Mouse (Mus musculus) brain, adult 2 months (tissue): Measurements from ENCODE around the gene Trim39.

Experiments used
- DNase-seq: peaks from one replicate; pipeline ENCODE4 v3.0.0; 2011; ENCODE audit warnings: low read depth, low spot score

Gene Trim39

DNA sequence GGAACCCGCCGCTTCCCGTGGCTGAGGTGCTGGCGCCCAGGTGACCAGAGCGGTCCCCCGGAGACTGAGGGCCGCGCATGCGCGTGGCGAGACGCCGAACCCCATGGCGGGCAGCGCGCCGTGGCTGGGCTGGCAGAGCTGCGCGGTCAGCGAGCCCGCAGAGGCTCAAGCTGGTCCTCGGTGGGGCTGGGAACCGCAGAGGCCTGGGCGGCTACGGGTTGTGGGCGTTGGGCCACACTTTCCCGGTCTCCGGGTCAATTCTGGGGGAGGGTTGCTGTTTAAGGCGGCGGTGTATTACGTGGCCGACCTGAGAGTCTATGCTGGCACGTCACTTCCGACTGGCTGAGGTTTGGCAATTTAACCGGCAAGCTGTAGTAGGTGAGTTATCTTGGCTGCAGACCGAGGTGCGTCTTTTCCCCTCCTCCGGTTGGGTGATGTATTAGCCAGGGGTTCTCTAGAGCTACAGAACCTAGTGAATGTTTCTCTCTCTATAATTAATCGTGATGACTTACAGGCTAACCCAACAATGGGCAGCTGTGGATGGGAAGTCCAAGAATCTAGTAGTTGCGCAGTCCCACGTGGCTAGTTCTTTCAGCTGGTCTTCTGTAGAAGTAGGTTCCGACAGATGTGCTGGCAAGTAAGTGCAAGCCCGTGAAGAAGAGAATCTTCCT is at the start of gene Trim39:
Gene Trim39 (minus strand): TSS at position 662 of the 671 bp plus-strand sequence.
- DNase-seq: peak; percentile 95

DNA sequence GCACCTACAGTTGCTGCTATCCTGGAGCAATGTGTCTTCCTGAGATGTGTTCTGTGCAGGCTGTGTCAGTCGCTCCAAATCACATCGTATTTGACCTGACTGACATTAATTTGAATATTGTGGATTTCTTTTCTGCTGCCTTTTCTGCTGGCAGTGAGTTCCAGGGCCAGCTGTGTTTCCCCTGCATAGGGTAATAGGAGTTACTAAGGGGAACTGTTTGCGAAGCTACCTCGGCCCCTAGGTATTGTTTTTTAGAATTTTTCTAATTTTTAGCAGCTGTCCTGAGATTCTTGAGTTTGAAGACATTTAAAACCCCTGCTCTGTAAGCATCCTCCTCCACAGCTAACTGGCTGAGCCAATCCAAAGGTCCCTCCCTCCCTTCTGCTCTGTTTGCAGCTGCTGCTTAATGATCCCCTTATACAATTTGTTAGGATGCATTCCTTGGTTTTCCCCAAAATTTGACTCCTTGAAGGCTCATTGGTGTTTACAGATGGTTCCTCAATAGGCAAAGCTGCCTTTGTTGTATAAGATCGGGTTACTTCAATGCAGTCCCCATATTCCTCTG is 43.7 kb upstream of the Trim39 start:
- peak; percentile 44 for DNase-seq

DNA sequence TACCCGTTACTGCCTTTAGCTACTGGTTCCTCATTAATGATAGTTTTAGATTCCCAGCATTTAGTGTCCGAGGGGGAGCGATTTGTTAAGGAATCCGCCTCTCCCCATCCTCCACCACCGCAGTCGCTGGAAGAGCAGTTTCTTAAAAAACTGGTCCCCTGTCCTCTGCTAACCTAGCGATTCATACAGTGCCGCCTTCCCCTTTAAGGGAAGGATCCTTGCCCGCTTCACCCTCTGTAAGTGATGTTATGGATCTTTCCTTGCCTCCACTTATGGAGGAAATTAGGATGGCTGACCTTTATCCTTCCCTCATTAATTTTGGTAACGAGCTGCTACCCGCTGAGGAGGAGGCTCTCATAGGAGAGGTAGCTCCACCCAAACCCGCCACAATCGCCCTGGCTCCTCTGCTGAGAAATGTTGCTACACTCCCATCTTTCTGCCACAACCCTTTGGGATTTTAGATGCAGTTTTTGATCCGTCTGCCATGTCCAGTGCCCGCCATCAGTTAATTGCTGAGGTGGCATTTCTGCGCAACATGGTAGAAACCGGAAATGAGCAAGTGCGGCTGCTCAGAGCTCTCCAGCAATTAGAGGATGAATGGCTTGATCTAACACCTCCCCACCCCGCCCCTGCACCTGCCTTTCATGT is 43.1 kb upstream of the Trim39 start:
- DNase-seq: peak; percentile 96

DNA sequence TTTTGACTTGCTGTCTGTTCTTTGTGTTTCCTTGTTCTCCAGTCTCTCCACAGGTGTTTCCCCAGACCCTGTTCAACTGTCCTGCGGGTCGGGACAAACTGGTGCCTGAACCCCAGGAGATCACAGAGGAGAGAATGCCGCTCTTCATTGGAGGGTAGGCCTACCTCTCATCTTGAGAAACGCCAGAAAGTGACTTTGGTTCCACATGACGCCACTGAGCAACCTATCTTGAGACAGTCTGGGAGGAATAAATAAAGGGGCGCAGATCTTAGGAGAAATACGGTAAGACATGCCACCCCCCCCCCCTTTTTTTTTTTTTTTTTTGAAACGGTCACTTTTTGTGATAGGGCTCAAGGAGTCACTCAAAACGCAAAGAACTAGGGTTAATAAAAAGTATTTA is 42.5 kb upstream of the Trim39 start:
- DNase-seq: peak; percentile 73

DNA sequence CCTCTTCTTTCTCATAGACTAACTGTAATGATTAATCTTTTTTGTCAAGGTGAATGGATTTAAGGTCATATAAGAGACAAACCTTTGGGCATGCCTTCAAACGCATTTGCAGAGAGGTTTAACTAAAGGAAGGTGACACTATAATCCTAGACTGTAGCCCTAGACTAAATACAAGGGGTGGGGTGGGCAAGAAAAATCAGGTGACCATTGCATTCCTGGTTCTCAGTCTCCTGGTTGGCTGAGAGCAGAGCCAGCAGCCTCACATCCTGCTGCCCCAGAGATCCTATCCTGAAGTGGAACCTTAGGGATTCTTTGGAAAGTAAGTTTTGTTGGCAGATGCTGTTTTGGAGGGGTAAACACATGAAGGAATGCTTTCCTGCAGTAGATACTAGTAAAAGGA is 37.2 kb upstream of the Trim39 start:
- peak; percentile 7 for DNase-seq

DNA sequence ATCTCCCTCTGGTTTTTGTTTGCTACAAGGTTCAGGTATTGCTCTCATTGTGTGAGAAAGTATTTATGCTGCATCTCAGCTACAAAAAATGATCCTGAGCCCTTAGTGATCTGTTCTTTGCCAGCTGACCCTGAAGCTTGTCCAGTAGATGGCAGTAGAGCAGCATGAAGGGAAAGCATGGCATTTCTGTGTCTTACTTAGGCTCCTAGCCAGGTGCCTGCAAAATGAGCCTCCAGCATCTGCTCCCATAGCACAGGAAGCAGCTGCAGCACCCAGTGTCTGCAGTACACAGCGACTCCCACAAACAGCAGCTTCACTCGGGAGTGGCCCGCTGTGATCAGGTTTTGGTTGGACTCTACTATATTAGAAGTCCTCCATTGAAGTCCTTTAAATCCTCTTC is 36.8 kb upstream of the Trim39 start:
- DNase-seq: peak; percentile 95

DNA sequence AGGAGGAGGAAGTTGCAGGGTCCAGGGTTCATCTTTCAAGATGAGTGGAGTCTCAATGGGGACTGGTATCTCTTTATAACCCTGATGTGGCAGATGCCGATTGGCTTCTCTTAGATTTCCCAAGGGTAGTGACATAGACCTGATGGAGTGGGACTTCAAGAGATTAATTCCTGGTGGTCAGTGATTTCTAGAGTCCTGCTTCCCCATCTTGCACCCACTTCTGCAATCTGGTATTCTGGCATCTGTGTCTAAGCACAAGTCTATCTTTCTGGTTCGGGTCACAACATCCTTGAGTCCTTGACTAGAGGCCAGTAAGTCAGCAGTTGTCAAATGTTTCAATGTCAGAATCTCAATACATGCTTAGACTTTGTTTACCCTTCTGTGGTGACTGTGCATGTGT is 14.3 kb upstream of the Trim39 start, which contains the start of gene H2-M10.2:
Gene H2-M10.2 (minus strand): TSS at position 101 of the 400 bp plus-strand sequence.
- DNase-seq: no peak

DNA sequence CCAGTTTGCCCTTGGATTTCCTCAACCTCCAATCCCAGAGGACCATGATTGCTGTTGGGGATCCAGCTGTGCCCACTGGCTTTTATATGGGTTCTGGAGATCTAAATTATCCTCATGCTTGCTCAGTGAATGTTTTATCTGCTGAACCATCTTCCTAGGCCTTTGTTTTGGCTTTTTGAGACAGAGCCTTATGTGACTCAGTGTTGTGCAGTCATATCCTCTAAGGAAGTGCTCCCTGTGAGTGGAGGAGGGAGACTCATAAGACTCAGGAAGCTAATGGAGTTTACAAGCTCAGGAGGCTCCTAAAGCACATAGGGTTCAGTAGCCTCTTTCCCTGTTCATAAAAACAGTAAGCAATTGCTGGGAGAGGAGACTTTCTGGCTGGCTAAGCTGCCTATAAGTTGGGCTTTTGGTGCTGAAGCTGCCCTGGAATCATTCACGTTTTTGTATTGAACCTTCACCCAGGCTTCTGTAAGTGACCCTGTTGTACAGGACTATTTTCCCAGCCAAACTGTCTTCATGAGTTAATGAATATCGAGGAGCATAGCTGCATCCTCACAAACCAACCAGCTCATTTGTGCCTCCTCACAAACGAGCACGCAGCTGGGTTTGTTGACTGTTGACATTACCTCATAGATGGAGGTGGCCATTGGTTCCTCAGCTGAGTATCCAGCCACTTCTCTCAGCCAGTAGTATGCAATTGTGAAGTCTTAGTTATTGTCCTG is 9.6 kb upstream of the Trim39 start:
- DNase-seq: no peak

DNA sequence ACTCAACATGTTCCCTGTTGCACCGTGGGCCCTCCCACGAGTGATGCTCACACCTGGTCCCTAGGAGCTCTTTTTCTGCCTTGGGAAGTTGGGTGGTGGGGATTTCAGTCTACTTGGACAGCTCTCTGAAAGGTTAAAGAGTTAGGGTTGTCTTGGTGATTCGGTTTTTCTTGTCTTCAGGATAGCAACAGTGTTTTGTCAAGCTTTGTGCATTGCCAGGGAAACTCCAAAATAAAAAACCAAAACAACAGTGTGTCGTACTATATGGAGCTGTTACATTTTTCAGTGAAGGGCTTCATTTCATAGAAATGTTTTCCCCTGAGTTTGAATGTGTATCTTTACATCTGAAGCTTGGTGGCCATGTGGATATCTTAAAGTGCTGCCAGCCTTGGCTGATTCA is 2.7 kb upstream of the Trim39 start:
- DNase-seq: no peak

DNA sequence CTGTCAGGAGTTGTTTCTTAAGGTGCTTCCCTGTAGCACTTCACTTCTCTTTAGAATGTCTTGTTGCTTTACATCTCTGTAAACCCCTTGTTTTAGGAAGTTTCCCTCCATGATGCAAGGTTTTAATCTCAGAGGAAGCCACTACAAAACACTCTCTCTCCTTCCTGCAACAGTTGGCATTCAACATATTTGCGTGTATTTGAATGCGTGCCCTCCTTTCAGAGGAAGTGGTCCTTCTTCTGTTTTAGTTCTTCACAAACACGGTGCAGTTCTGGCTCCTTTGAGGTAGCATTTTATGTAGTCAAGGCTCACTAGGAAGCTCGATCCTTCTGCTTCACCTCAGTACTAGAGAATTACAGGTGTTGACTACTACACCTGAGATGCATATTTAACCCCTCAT is 1.7 kb upstream of the Trim39 start:
- no peak for DNase-seq

DNA sequence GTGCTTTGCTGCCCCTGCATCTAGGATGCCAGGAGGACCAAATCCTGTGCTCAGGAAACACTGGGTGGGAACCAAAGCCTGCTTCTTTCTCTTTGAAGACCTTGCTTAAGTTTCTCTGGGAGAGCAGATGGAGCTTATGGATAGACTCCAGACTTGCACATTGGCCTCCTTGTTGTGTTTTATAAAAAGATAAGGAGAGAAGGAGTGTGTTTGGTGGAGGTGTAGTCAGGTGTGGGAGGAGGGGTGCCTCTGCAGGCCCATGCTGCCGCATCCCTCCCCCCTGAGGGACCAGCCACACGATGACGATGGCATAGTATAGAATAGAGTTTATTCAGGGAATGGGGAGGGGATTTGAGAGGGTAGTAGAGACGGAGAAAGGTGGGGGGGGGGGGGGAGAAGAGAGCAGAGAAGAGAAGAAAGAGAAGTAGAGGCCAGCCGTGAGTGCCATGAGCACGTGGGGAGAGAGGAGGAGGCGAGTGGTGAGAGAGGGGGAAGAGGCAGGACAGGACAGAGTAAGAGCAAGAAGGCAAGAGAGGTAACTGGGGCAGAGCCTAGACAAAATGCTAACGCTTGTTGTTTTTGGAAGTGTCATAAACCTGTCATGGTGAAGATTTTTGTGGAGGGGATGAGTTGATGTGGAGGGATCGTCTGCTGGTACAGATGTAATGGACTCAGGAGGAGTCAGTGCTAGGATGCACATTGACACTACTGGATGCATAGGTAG is 758 bp upstream of the Trim39 start:
- no peak for DNase-seq

DNA sequence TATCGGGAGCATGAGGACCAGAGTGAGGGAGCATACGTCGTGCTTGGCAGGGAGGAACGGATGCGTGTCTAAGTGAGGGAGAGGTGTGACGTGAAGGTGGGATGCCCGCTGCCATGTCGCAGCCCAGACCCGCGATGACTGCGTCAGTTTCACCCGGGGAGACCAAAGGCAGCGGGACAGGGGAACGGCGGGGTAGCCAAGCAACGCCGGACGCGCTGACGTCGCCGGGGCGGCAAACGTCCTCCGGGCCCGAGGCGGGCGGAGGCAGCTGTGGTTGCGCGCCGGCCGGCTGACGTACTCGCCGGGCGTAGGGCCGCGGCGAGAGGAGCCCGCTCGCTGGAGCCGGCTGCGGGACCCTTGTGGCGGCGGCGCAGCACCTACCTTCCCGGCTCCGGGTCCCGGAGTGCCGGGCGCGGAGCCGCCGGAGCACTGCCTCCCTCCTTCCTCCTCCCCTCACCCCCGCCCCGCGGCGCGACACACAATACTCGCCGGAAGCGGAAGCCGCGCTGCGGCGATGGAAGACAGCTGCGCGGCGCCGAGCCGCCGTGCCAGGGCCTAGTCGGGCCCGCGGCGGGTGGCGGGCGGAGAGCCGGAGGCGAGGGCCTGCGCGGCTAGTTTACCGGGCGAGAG is 976 bp downstream of the Trim39 start:
- peak; percentile 94 for DNase-seq

DNA sequence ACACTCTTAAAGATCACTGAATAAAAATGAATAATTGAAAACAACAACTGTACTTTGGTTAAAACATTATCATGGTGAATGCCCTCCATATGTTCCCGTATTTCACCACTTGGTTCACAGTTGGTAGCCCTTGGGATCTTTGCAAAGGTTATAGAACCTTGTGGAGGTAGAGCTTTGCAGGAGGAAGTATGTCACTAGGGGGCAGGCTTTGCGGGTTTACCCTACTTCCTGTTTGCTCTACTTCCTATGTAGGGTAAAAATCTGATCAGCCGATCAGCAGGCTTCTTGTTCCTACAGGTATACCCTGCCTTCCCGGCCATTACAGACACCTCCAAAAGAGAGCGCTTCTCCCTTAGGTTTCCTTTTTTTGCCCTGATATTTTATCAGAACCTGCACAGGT is 6.2 kb downstream of the Trim39 start:
- DNase-seq: no peak

DNA sequence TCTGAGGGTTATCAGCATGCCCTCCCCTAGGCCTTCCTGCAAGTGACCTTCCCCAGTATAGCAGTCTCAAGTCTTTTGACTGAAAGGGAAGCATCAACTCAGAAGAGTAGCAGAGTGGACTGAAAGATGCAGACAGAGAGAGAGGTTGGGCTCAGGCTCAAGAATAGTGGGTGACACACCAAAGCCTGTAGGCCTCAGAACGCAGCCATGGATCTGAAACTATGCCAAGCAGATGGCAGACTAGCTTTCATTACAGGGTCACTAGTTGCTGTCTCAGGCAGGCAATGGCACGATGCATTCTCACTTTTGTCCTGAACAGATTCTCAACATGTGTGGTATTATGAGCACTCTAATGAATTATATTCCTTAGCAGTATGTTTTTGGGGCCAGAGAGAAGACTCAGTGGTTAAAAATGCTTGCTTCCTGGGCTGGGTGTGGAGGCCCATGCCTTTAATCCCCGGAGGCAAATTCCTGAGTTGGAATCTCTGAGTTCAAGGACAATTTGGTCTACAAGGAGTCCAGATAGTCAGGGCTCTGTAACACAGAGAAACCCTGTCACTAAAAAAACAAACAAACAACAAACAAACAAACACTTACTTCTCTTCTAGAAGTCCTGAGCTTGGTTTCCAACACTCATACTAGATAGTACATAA is 7.6 kb downstream of the Trim39 start:
- no peak for DNase-seq

DNA sequence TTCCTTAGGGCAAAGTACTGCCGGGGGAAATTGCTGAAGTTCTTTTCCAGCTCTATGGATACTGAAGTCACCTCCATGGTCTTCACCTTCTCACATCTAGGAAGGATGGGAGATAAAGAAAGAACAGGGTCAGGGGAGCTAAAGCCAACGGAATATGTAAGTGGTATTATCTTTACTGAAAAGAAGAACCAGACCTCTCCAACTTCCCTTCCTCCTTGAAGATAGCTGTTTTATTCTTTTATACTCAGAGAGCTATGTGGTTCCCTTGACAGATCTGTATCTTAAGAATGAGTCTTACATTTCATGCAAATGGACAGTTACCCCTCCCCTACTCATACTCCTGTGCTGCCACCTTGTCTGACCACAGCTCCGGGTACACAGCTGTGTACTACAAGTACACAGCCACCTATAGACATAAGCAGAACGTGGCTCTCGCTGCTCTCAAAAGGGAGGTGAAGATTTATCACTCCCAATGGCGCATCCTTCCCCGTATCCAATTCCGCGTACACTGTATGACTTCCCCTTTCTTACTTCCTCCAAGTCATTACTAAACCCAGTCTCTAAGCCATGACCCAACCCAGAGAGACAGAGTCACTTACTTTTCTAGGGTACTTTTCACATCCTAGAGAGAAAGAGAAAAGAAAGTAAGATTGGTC is 10.4 kb downstream of the Trim39 start:
- DNase-seq: no peak

DNA sequence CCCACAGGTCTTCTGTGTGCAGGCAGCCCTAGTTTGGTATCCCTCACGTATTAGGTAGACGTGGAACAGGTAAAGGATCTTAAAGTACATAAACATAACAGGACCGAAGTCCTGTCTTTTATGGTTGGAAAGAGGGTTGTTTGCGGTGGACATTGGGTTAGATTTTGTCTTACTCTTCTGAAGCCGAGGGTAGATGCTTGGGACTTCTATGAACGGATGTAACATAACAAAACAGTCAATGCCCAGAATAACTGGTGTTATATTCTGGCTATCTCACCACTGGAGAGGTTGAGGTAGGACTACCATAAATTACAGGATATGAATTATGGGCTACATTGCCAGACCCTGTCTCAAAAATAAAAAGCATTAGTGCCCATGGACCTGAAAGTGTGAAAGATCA is 14.1 kb downstream of the Trim39 start, which contains the start of gene Rpp21:
Gene Rpp21 (minus strand): TSS at position 101 of the 400 bp plus-strand sequence.
- no peak for DNase-seq

DNA sequence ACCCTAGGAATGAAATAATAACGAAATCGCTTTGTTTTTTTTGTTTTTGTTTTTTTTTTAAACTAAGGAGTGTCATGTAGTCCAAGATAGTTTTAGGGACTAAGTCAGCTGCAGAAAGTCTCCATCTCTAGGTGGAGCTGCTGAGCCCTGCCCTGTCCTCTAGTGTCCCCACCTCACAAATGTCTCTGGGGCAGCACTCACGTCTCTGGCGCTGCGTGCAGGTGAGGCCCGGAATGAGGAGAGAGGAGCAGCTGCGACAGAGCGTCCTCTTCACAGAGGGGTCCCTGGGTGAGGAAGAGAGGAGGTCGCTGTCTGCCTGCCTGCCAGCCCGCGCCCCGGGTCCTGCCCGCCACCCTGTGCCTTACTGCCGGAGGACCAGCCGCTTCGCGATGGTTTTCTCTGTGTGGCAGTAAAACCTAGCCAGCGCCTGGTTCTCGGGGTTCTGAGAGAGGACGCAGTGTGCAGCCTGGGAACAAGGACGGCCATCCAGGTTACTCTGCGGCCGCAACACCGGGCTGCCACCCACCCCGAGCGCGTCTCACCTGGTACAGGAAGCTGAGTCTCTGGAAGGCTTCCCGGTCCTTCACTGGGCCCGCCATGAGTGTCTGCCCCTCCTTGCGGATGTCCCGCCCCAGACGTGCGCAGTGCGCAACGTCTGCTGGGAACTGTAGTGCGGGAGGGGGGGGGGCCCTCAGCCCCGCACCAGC is 14.7 kb downstream of the Trim39 start:
- peak; percentile 96 for DNase-seq

DNA sequence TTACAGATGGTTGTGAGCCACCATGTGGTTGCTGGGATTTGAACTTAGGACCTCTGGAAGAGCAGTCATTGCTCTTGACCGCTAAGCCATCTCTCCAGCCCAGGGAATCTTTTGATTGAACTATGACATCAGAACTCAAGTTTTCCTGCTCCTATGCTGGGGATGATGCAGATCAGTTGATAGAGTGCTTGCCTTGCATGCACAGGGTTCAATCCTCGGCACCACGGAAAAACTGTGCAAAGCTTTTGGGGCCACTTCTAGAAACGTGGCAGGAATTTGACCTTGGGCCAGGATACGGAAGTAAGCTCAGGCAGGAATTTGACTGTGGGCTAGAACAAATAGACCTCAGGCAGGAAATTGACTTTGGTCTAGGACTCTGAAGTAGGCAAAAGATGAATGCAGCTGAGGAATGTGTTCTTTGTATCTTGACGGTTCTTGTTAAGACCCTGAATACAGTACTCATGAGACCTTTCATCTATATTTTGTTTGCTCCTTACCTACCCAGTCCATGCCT is 18.9 kb downstream of the Trim39 start:
- DNase-seq: no peak

DNA sequence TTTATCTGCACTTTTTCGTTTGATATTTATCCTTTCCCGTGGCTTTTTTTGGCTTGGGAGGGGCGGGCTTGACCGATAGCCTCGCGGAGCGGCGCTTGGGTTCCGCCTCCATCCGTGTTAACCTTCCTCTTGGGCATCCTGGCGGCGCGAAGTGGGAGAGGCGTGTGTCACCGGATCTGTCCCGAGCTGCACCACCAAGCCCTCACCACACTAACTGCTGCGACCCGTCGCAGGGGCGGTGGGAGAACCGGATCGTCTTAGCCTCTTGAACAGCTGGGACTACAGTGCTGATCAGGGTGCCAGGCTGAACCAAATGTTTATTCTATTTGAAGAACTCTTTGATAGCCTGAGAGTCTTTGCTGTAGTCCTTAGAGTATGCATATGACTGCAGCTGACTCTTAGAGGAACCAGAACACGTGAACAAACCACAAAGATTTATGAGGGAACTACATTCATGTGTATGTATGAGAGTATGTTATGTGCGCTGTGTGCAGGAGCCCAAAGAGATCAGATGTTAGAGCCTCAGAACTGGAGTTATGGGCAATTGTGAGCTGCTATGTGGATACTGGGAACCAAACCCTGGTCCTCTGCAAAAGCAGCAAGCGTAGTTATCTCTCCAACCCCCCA is 19.7 kb downstream of the Trim39 start:
- DNase-seq: no peak
